Mouse (Mus musculus) olfactory bulb, adult 2 months (tissue): ENCODE data around the gene Nog.

Source experiments
- CTCF ChIP-seq: fragments of 200-500 bp; IDR thresholded peaks from 2 replicates; pipeline ENCODE4 v1.5.1; 2012; ENCODE audit warnings: low read depth, mild to moderate bottlenecking, low read length, moderate library complexity; ENCODE audit not compliant: insufficient read depth
- POLR2A ChIP-seq: fragments of 200-500 bp; IDR thresholded peaks from 2 replicates; pipeline ENCODE4 v1.6.1; 2012; ENCODE audit warnings: mild to moderate bottlenecking, low read depth, low read length, moderate library complexity; ENCODE audit not compliant: insufficient read depth

DNA sequence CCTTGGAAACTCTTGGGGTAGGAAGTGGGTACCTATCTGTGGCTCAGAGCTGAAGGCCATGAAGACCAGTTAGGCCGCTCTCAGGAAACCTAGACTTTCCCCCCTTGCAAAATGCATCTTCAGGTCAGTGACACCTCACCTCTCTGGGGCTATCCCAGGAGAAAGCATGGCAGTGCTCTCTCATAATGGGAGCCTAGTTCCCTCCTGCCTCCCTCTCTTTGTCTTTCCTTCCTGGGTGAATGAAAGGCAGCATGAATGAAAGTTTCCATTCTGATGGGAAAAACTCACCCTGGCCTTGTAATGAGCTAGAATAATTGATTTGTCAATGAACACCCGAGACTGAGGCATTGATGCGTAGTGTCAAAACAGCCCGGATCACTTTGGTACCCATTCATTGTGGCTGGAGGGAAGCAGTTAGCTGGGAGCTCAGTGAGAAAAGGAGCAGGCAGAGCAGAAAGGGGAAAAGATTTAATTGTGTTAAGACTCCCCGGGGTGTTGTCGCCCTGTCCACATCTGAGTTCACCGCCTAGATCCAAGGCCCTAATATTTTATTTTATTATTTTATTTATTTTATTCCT lies 42.7 kb downstream of the Nog start:
- TF ChIP-seq POLR2A (no peak), CTCF (no peak)
